ENCODE assay signal across 21 mouse cellular contexts in the genomic region with DNA sequence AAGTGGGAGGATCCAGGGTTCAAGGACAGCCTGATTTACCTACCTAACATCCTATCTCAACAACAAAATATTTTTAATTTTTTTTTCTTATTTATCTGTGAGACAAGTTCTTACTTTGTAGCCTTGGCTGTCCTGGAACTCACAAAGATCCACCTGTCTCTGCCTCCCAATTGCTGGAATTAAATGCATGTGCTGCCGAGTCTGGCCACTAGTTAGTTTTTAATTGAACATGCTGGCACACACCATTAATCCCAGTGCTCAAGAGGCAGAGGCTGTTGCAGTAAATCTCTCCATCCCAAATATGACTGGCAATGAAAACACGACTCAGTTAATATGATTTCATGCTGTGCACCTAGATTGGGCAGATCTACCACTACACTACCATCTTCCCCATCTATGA. TPM values are rescaled to one million over a fixed set of nuclear protein-coding genes. Genes with fewer than 3 reads are reported as not detected.
DNase-seq lines count a peak whose midpoint lies in the region; TF ChIP-seq lines count a peak whose summit lies in the region.
"Had no signal": no experiment of that assay in that cellular context is flagged by ENCODE, and none has a peak within 500 bp of the region (broad histone marks: within the 10 kb centered on the region; RNA-seq: fewer than 3 reads in every experiment).

No protein-coding gene starts in this region.

- peak; percentile 54 for DNase-seq in heart, adult 11 months
- no peak for DNase-seq in heart, adult 8-10 months (ENCODE audit: low spot score)
- peak; percentile 41 for DNase-seq in ES-CJ7 (ENCODE audit: low read depth, low spot score)
- no peak for DNase-seq in brain, embryonic 14.5 days (ENCODE audit: low read depth)
- DNase-seq in gastrocnemius, postnatal 10 days: no peak
- no peak for DNase-seq in thymus, adult 18-20 months
- DNase-seq: adrenal gland, postnatal 10 days; adrenal gland, postnatal 36 days; cerebellum, adult 11 months; cerebellum, adult 2 months; cerebellum, adult 9-11 months; cerebellum, postnatal 25 days; gastrocnemius, postnatal 14 days; heart, adult 2 months; kidney, adult 2 months had no signal

- no peak for TF ChIP-seq POLR2A in brain, embryonic 14.5 days (IDR thresholded peaks at IDR 0.05; ENCODE audit: borderline replicate concordance, extremely low read depth, insufficient read depth, insufficient read length, poor library complexity, severe bottlenecking)

- 0 out of 2 replicates have a peak, but pooled peaks have one; percentile 1 for TF ChIP-seq CTCF in brain, embryonic 14.5 days (IDR thresholded peaks at IDR 0.05; ENCODE audit: borderline replicate concordance, extremely low read depth, insufficient read depth, insufficient read length)

RNA-seq across cellular contexts. Expression of gene Fcho1, which starts 17.3 kb away (rescaled TPM):
- total RNA-seq in heart, adult 8-10 months (2022): 1 to 10 TPM in 1 of 4 experiments, under 1 TPM in 3; 0.14 to 1.5 (median 0.68) TPM
- 146 and 203 TPM in 2 replicates for polyA plus RNA-seq in brain, embryonic 14.5 days (2012; rRNA removed)
- 1 to 10 TPM in 1 of 2 experiments, under 1 TPM in 1; 0.26 to 1.2 TPM for total RNA-seq in gastrocnemius, postnatal 10 days (2021)
- total RNA-seq: gastrocnemius, adult 18-20 months had no signal
- polyA plus RNA-seq: C2C12 had no signal

RNA-seq across cellular contexts. Expression of gene B3gnt3, which starts 41.2 kb away (rescaled TPM):
- 1 to 10 TPM; 4.0 to 6.9 (median 5.3) TPM for total RNA-seq in heart, adult 8-10 months (2022)
- polyA plus RNA-seq in brain, embryonic 14.5 days (2012; rRNA removed): 0.45 and 0.46 TPM in 2 replicates
- total RNA-seq in gastrocnemius, postnatal 10 days (2021): 1 to 10 TPM; 4.7 to 5.2 TPM
- polyA plus RNA-seq: G1E had no signal

RNA-seq across cellular contexts. Expression of gene Insl3, which starts 53.8 kb away (rescaled TPM):
- 1 to 10 TPM; 2.2 to 4.6 (median 2.5) TPM for total RNA-seq in heart, adult 8-10 months (2022)
- 0.60 and 1.1 TPM in 2 replicates for polyA plus RNA-seq in brain, embryonic 14.5 days (2012; rRNA removed)
- total RNA-seq in gastrocnemius, postnatal 10 days (2021): 1 to 10 TPM; 3.1 to 3.7 TPM
- polyA plus RNA-seq: forebrain, embryonic 12.5 days; forebrain, embryonic 16.5 days; hindbrain, embryonic 12.5 days had no signal

Comparison
In these comparisons a context has a peak if more than half of its experiments do, and no peak if none do; other contexts are left out.
1. DNase-seq: peak in heart, adult 11 months (single experiment) and ES-CJ7 (single experiment); none in heart, adult 8-10 months (single experiment), brain, embryonic 14.5 days (single experiment), gastrocnemius, postnatal 10 days (single experiment) and thymus, adult 18-20 months (0 of 2).